Mouse (Mus musculus) bone marrow macrophage, adult 2 months (primary cell): Measurements from ENCODE around the gene Mfsd10. TPM values are rescaled to one million over a fixed set of nuclear protein-coding genes. Genes with fewer than 3 reads are reported as not detected.

Experiments
- H3K27ac ChIP-seq: 2 replicates; pipeline ENCODE4 v1.5.1; 2012; ENCODE audit warnings: low read depth, low read length; ENCODE audit not compliant: insufficient read depth
- H3K4me1 ChIP-seq: 2 replicates; pipeline ENCODE4 v1.6.1; 2012; ENCODE audit warnings: low read length; ENCODE audit not compliant: control insufficient read depth, insufficient read depth
- H3K4me3 ChIP-seq: 2 replicates; pipeline ENCODE4 v1.5.1; 2012; ENCODE audit warnings: mild to moderate bottlenecking, low read length, moderate library complexity; ENCODE audit not compliant: insufficient read depth
- CTCF ChIP-seq: IDR thresholded peaks from 2 replicates; pipeline ENCODE4 v1.5.1; 2012; ENCODE audit warnings: low read depth, mild to moderate bottlenecking, low read length, moderate library complexity
- POLR2A ChIP-seq: IDR thresholded peaks from 2 replicates; pipeline ENCODE4 v1.6.1; 2012; ENCODE audit warnings: mild to moderate bottlenecking, low read depth, low read length, borderline replicate concordance
- polyA plus RNA-seq: library from polyadenylated mRNA; stranded (reverse); fragments of >200 nt; gene quantifications from 2 replicates; pipeline ENCODE4 v1.2.4, GENCODE M21; 2012; ENCODE audit not compliant: missing spikeins, insufficient read depth, insufficient read length

The Mfsd10 gene
- polyA plus RNA-seq = 34.6 and 47.4 TPM in 2 replicates

- Histone ChIP-seq H3K4me3 (peak within 1 kb of the TSS; percentile 88), H3K27ac (peak within 1 kb of the TSS; percentile 73), H3K4me1 (peaks cover 29% of the 10 kb centered on the region)
- TF ChIP-seq CTCF = peak; percentile 71
- no peak for TF ChIP-seq POLR2A
Measured at GRCm38 (mm10) chr5:34636481-34637287, at the start of gene Mfsd10. Gene Mfsd10 (minus strand): TSS chr5:34637212.

GRCm38 (mm10) chr5:34670280-34670679 lies 33.3 kb upstream of the Mfsd10 start:
- no peak overlapping the region for H3K4me3 ChIP-seq
- TF ChIP-seq CTCF = no peak
- no peak for TF ChIP-seq POLR2A
- H3K27ac ChIP-seq = no peak overlapping the region
- H3K4me1 ChIP-seq = no peaks in the 10 kb centered on the region

- Histone ChIP-seq H3K4me3 (no peak overlapping the region), H3K27ac (no peak overlapping the region), H3K4me1 (no peaks in the 10 kb centered on the region)
- TF ChIP-seq CTCF (no peak), POLR2A (no peak)
Measured at GRCm38 (mm10) chr5:34669493-34669892, 32.5 kb upstream of the Mfsd10 start.

- Histone ChIP-seq H3K4me1 (peaks cover 2% of the 10 kb centered on the region; the same call in 1 of the 2 replicates), H3K27ac (no peak overlapping the region), H3K4me3 (no peak overlapping the region)
- TF ChIP-seq CTCF (no peak), POLR2A (no peak)
Measured at GRCm38 (mm10) chr5:34663231-34663630, 26.2 kb upstream of the Mfsd10 start.

GRCm38 (mm10) chr5:34661909-34662308 lies 24.9 kb upstream of the Mfsd10 start:
- peaks cover 2% of the 10 kb centered on the region; the same call in 1 of the 2 replicates for H3K4me1 ChIP-seq

GRCm38 (mm10) chr5:34660591-34661130 lies 23.6 kb upstream of the Mfsd10 start:
- H3K27ac ChIP-seq = peak overlapping the region; percentile 51
- peaks cover 2% of the 10 kb centered on the region; the same call in 1 of the 2 replicates for H3K4me1 ChIP-seq
- TF ChIP-seq CTCF (no peak), POLR2A (no peak)
- peak overlapping the region; percentile 90 for H3K4me3 ChIP-seq

More at GRCm38 (mm10) chr5:34661909-34662308, 24.9 kb upstream of the Mfsd10 start:
- Histone ChIP-seq H3K27ac (no peak overlapping the region), H3K4me3 (no peak overlapping the region)
- TF ChIP-seq POLR2A (no peak), CTCF (no peak)

GRCm38 (mm10) chr5:34659686-34660590 lies 22.9 kb upstream of the Mfsd10 start, which contains the start of the genes Nop14 and Grk4:
Gene Nop14 (minus strand): TSS chr5:34660148.
Gene Grk4 (plus strand): TSS chr5:34660379.
- H3K27ac ChIP-seq = peak within 1 kb of the TSS; percentile 51
- peak within 1 kb of the TSS; percentile 90 for H3K4me3 ChIP-seq
- H3K4me1 ChIP-seq = peaks cover 2% of the 10 kb centered on the region; the same call in 1 of the 2 replicates
- TF ChIP-seq CTCF (peak; percentile 19; the same call in 1 of the 2 replicates), POLR2A (peak; percentile 27; the same call in 1 of the 2 replicates)

GRCm38 (mm10) chr5:34657556-34657955 lies 20.5 kb upstream of the Mfsd10 start:
- Histone ChIP-seq H3K4me1 (peaks cover 2% of the 10 kb centered on the region; the same call in 1 of the 2 replicates), H3K27ac (no peak overlapping the region), H3K4me3 (no peak overlapping the region)
- TF ChIP-seq POLR2A (no peak), CTCF (no peak)

- Histone ChIP-seq H3K4me3 (no peak overlapping the region), H3K4me1 (peaks cover 8% of the 10 kb centered on the region), H3K27ac (no peak overlapping the region)
- no peak for TF ChIP-seq CTCF
- TF ChIP-seq POLR2A = no peak
Measured at GRCm38 (mm10) chr5:34654881-34655280, 17.9 kb upstream of the Mfsd10 start.
